Mouse (Mus musculus) kidney, embryonic 14.5 days (tissue): ENCODE data around the gene Tlx3. TPM values are rescaled to one million over a fixed set of nuclear protein-coding genes. Genes with fewer than 3 reads are reported as not detected.
A peak's percentile ranks its signal among the peaks of the same experiment; 100 is the strongest.

Experiments
- ATAC-seq: fragments of 200-750 bp; cut with Nextera tagmentation; 2 replicates; pipeline ENCODE4 v1.8.0; 2017; ENCODE audit warnings: moderate number of reproducible peaks, mild to moderate bottlenecking, moderate TSS enrichment, moderate library complexity; ENCODE audit not compliant: low FRiP score, low TSS enrichment
- H3K27ac ChIP-seq: fragments of 300-500 bp; sonication (generic); 2 replicates; pipeline ENCODE4 v1.5.1; 2014; ENCODE audit warnings: low read depth, mild to moderate bottlenecking, low read length, moderate library complexity, mixed read lengths
- H3K27me3 ChIP-seq: fragments of 300-500 bp; sonication (generic); 2 replicates; pipeline ENCODE4 v1.6.1; 2014; ENCODE audit warnings: mild to moderate bottlenecking, low read length; ENCODE audit not compliant: control insufficient read depth, insufficient read depth
- H3K36me3 ChIP-seq: fragments of 300-500 bp; sonication (generic); 2 replicates; pipeline ENCODE4 v1.6.1; 2014; ENCODE audit warnings: low read length, mixed read lengths; ENCODE audit not compliant: control insufficient read depth, insufficient read depth
- H3K4me1 ChIP-seq: fragments of 300-500 bp; sonication (generic); 2 replicates; pipeline ENCODE4 v1.6.1; 2014; ENCODE audit warnings: low read length, mixed read lengths; ENCODE audit not compliant: control insufficient read depth, insufficient read depth
- H3K4me2 ChIP-seq: fragments of 300-500 bp; sonication (generic); replicated peaks from 2 replicates; pipeline ENCODE4 v1.6.1; 2014; ENCODE audit warnings: low read depth, mild to moderate bottlenecking, low read length
- H3K4me3 ChIP-seq: fragments of 300-500 bp; sonication (generic); 2 replicates; pipeline ENCODE4 v1.5.1; 2014; ENCODE audit warnings: mild to moderate bottlenecking, low read length
- H3K9ac ChIP-seq: fragments of 300-500 bp; sonication (generic); 2 replicates; pipeline ENCODE4 v1.6.1; 2014; ENCODE audit warnings: low read depth, mild to moderate bottlenecking, low read length, moderate library complexity
- H3K9me3 ChIP-seq: fragments of 300-500 bp; sonication (generic); 2 replicates; pipeline ENCODE4 v1.6.1; 2016; ENCODE audit warnings: low read length; ENCODE audit not compliant: control insufficient read depth
- WGBS: fragments of 180-500 bp; shearing (Covaris S2); extraction: QIAGEN DNeasy Blood & Tissue Kit; methylation state at CpG from one replicate; pipeline ENCODE4 v1.1.7; 2014; 5-methylcytosine and 5-hydroxymethylcytosine counted together
- polyA plus RNA-seq: library from polyadenylated mRNA; unstranded; fragments of >200 nt; fragmentation: Nextera tagmentation; extraction: Ambion mirVana; gene quantifications from 2 replicates; pipeline ENCODE4 v1.2.1, GENCODE M21; 2014

The Tlx3 gene
- 0.13 TPM in 1 of 2 replicates, not detected in the other for polyA plus RNA-seq

DNA sequence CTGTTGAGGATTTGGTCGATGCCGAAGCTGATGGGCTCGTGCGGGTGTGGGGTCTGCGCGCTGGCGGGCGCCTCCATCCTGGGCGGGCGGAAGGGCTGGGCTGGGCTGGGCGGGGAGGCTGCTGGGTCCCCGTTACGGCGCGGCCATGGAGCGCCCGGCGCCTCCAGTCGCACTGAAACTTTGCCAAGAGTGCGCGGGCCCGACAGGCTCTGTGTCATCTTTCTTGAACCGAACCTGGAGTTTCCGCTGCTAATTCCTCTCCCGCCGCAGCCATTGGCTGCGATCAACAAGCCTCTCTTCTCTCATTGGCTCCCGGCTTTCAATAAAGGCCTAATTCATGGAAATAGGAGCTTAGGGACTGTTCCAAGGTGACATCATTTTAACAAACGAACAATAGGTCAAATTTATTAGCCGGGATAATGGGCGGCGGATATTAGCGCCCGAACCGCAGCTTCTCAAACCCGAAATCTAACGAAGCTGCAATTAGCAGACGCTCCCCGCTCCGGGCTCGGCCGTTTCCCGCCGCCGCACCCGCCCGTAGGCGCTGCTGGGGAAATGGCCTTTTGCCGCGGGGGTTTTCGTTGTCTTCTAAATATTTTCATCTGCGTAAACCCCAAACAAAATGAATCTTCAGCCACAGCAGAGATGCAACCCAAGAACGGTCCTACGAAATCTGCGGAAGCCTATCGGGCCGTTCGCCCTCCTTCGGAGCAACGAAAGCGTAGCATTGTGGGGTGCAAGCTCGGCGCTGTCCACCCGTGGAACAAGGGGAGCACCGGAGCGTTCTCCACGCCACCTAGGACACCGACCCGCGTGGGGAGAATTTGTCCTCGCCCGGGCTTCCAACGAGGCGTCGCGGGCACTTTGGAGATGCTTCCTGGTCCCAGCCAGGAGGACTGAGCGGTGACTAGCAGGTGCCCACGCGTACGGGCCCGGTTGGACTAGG, at the start of gene Tlx3:
TSS of gene Tlx3 (minus strand) at position 207 of the 946 bp plus-strand sequence.
- peak; percentile 20; the same call in 1 of the 2 replicates for ATAC-seq
- no peaks in the 10 kb centered on the region for H3K36me3 ChIP-seq
- H3K4me1 ChIP-seq: peaks cover 31% of the 10 kb centered on the region
- peak within 1 kb of the TSS; percentile 35 for H3K4me3 ChIP-seq
- no peaks in the 10 kb centered on the region for H3K9me3 ChIP-seq
- H3K9ac ChIP-seq: no peak within 1 kb of the TSS
- H3K27me3 ChIP-seq: peaks cover 91% of the 10 kb centered on the region
- no peak within 1 kb of the TSS for H3K27ac ChIP-seq
- under 1% methylated on average over 75 of the region's 81 CpGs for WGBS
- H3K4me2 ChIP-seq: peak within 1 kb of the TSS; percentile 45

DNA sequence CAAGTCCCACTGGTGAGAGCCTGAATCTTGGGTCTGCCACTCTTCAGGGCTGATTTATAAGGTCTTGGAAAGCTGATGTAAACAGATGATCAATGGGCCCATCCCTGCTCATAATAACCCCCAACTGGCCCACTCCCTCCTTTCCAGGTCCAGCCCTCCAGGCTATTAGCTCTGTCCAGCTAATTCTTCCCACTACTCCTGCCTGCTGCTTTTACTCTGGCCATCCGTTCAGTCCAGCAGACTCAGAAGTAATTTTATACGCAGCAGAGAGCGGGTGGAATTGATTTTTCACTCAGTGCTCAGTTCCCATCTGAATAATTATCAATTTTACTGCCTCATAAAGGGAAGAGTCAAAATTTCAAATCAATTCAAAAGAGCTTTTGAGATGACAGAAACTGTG, 36.9 kb upstream of the Tlx3 start:
- Histone ChIP-seq H3K9me3 (no peaks in the 10 kb centered on the region), H3K27me3 (no peaks in the 10 kb centered on the region), H3K36me3 (no peaks in the 10 kb centered on the region), H3K4me3 (no peak overlapping the region), H3K4me2 (no peak overlapping the region), H3K27ac (no peak overlapping the region), H3K9ac (no peak overlapping the region), H3K4me1 (no peaks in the 10 kb centered on the region)
- no peak for ATAC-seq
- WGBS: 76% methylated on average over 3 of the region's 3 CpGs

- Histone ChIP-seq H3K27me3 (no peaks in the 10 kb centered on the region), H3K36me3 (no peaks in the 10 kb centered on the region), H3K27ac (no peak overlapping the region), H3K9me3 (no peaks in the 10 kb centered on the region), H3K4me1 (no peaks in the 10 kb centered on the region), H3K4me2 (no peak overlapping the region), H3K9ac (no peak overlapping the region), H3K4me3 (no peak overlapping the region)
- 54% methylated on average over 3 of the region's 3 CpGs for WGBS
- no peak for ATAC-seq
These were observed 30.7 kb upstream of the Tlx3 start for GRCm38 (mm10) chr11:33234134-33234533.

- Histone ChIP-seq H3K9ac (no peak overlapping the region), H3K27me3 (no peaks in the 10 kb centered on the region), H3K4me3 (no peak overlapping the region), H3K36me3 (no peaks in the 10 kb centered on the region), H3K4me2 (no peak overlapping the region), H3K27ac (no peak overlapping the region), H3K9me3 (no peaks in the 10 kb centered on the region), H3K4me1 (no peaks in the 10 kb centered on the region)
- WGBS: 74% methylated on average over 5 of the region's 5 CpGs
- no peak for ATAC-seq
These were observed 28.7 kb upstream of the Tlx3 start for GRCm38 (mm10) chr11:33232056-33232455.

DNA sequence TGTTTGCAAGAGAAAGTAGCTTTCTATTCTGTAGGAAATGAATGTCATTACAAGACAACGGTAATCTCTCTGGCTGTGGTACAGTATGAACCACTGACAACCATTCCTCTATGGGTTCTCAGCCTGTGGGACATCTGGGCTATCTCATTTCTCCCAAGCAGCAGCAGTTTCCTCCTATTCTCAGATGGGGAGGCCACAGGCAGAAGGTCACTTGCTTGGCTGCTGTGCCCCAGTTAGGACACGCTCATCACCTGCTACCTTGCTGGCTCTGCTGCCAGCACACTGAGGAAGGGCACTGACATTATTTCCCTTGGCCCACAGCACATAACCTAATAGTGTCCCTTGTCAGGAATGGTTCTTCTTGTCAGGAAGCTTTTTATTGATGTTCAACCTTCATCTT, 24.8 kb upstream of the Tlx3 start:
- H3K4me3 ChIP-seq: no peak overlapping the region
- no peak for ATAC-seq

DNA sequence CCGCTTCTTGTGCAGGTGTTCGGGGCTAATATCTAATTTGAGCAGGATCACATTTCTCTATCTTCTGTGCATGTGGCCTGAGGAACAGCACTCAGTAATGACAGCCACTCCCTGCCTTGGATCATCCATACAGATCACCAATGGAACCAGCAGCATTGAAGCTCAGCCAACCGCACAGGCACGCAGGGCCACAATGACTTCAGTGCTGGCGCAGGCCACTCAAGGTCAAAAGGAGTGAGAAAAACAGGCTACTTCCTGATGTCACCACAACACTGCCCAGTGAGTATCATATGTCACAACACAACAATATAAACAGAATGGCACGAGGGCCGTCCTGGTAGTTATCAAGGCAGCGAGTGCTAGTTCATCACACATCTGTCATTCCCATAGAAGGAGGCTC, 23.1 kb upstream of the Tlx3 start:
- H3K9ac ChIP-seq: no peak overlapping the region
- H3K4me2 ChIP-seq: no peak overlapping the region
- WGBS: 52% methylated on average over 8 of the region's 8 CpGs
- peak; percentile 15; the same call in 1 of the 2 replicates for ATAC-seq
- H3K36me3 ChIP-seq: no peaks in the 10 kb centered on the region
- H3K27me3 ChIP-seq: no peaks in the 10 kb centered on the region
- H3K4me1 ChIP-seq: peaks cover 8% of the 10 kb centered on the region; the same call in 1 of the 2 replicates
- no peaks in the 10 kb centered on the region for H3K9me3 ChIP-seq
- no peak overlapping the region for H3K27ac ChIP-seq
- no peak overlapping the region for H3K4me3 ChIP-seq

More for the DNA sequence above, 24.8 kb upstream of the Tlx3 start:
- H3K9ac ChIP-seq: no peak overlapping the region
- 92% methylated on average over 2 of the region's 2 CpGs for WGBS
- H3K27me3 ChIP-seq: no peaks in the 10 kb centered on the region
- H3K4me1 ChIP-seq: no peaks in the 10 kb centered on the region
- no peaks in the 10 kb centered on the region for H3K36me3 ChIP-seq
- H3K9me3 ChIP-seq: no peaks in the 10 kb centered on the region
- H3K27ac ChIP-seq: no peak overlapping the region
- H3K4me2 ChIP-seq: no peak overlapping the region

GRCm38 (mm10) chr11:33221566-33222365, 18.4 kb upstream of the Tlx3 start:
- Histone ChIP-seq H3K4me1 (peaks cover 9% of the 10 kb centered on the region; the same call in 1 of the 2 replicates), H3K4me3 (no peak overlapping the region), H3K4me2 (no peak overlapping the region), H3K27me3 (no peaks in the 10 kb centered on the region), H3K36me3 (no peaks in the 10 kb centered on the region), H3K9me3 (no peaks in the 10 kb centered on the region), H3K9ac (no peak overlapping the region), H3K27ac (peak overlapping the region; percentile 6; the same call in 1 of the 2 replicates)
- peak; percentile 43 for ATAC-seq
- 46% methylated on average over 11 of the region's 11 CpGs for WGBS

- H3K4me3 ChIP-seq: no peak overlapping the region
- no peaks in the 10 kb centered on the region for H3K27me3 ChIP-seq
- H3K9me3 ChIP-seq: no peaks in the 10 kb centered on the region
- H3K4me1 ChIP-seq: peaks cover 9% of the 10 kb centered on the region; the same call in 1 of the 2 replicates
- H3K36me3 ChIP-seq: no peaks in the 10 kb centered on the region
- H3K4me2 ChIP-seq: no peak overlapping the region
- no peak overlapping the region for H3K27ac ChIP-seq
- 88% methylated on average over 7 of the region's 7 CpGs for WGBS
- no peak for ATAC-seq
- no peak overlapping the region for H3K9ac ChIP-seq
These were observed 17.4 kb upstream of the Tlx3 start for GRCm38 (mm10) chr11:33220763-33221162.
